Mouse (Mus musculus) bone marrow, adult 2 months (tissue): Measurements from ENCODE around the gene Slc26a6.

ENCODE experiments used
- CTCF ChIP-seq: fragments of 200-500 bp; IDR thresholded peaks from 2 replicates; pipeline ENCODE4 v1.5.1; 2011; ENCODE audit warnings: low read length, control low read depth; ENCODE audit not compliant: control insufficient read depth, insufficient read depth
- POLR2A ChIP-seq: fragments of 200-500 bp; IDR thresholded peaks from 2 replicates; pipeline ENCODE4 v1.6.1; 2011; ENCODE audit warnings: low read depth, mild to moderate bottlenecking, control low read depth, low read length, borderline replicate concordance; ENCODE audit not compliant: control insufficient read depth

- no peak for TF ChIP-seq CTCF
- no peak for TF ChIP-seq POLR2A
These were observed 72.8 kb downstream of the Slc26a6 start for GRCm38 (mm10) chr9:108925897-108926296.
